Mouse (Mus musculus) hematopoietic stem cell, adult 5-6 weeks (primary cell): ENCODE measurements around the gene Sh3gl1. TPM values are rescaled to one million over a fixed set of nuclear protein-coding genes. Genes with fewer than 3 reads are reported as not detected.

Experiments used
- ATAC-seq, 2 experiments: fragments of 125-278 bp in 1 of 2; replicated peaks in 1 of 2; 2 replicates each; pipeline ENCODE4 v1.8.0; 2016 to 2017; ENCODE audit warnings: inconsistent platforms in 2 of 2, mild to moderate bottlenecking in 2 of 2, moderate number of reproducible peaks in 2 of 2, low read depth in 1 of 2, moderate TSS enrichment in 1 of 2; ENCODE audit not compliant: low FRiP score in 2 of 2, poor library complexity in 2 of 2, severe bottlenecking in 2 of 2, insufficient read depth in 1 of 2, low TSS enrichment in 1 of 2
- total RNA-seq: library from RNA; stranded (forward); fragments of 172-1452, 232-1000 nt; gene quantifications from 2 replicates; pipeline ENCODE4 v1.2.3, GENCODE M21; 2017

The Sh3gl1 gene
- total RNA-seq, 1 experiment from 2014 or later = 29.6 TPM

DNA sequence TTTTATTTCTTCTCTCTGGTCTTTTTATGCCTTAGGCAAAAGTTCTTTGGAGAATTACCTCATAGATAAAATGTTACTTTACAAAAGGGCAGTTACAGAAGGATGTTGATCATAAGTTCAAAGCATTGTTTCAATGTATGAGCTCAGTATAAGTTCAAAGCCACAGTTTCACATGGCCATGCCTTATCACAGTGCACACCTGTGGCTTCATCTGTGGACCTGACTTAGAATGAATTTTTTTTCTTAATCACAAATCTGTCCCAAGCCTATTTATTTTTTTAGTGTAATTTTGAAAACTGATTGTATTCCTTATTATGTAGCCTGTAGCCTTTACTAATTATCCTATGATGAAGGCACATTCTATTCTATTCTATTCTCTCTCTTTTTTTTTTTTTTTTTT is 18.5 kb upstream of the Sh3gl1 start:
- ATAC-seq = no peak

DNA sequence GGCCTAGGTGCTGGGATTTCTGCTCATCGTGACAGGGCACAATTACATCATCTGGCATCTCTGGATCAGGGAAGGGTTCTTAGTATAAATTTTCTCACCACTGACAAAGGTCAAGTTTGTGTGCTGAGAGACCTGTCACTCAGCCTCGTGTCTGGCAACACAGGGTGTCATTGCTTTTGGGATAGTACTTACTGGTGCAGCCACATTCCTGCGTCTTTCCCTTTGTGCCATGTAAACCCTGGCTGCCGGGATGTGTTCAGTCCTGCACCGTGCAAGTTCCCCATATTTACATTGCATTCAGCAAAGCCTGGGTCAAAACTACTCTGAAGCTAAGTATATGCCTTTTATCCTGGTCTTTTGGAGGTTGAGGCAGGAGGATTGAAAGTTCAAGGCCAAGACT is 14.9 kb upstream of the Sh3gl1 start:
- ATAC-seq = no peak

DNA sequence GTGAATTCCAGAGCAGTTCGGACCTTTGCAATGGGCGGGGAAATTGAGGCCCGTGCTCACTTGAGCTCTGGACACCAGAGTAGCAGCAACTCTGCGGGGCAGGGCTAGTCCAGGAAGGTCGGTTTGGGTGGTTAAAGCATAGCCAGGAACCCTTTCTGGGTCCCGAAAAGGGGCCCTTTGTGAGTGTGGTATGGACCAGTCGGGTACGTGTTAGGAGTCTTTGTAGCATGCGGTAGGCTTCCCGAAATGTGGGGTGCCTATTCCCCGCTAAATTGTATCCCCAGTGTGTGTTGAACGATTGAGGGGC is 4.4 kb upstream of the Sh3gl1 start:
- no peak for ATAC-seq

GRCm38 (mm10) chr17:56040030-56040856 is 3.8 kb upstream of the Sh3gl1 start, which contains the start of gene Chaf1a:
Gene Chaf1a (plus strand): TSS chr17:56040439.
- ATAC-seq = peak; percentile 59 to 78

DNA sequence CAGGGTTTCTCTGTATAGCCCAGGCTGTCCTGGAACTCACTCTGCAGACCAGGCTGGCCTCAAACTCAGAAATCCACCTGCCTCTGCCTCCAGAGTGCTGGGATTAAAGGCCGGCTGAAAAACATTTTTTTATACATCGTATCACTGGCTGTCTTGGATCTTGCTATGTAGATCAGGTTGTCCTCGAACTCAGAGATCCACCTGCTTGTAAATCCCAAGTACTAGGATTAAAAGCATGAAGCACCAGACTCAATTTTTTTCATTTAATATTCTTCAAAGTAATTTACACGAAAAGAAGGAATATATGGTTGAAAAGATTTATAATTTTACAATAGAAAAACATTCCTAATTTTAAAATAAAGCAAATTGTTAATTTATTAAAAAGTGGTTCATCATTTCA is 2.9 kb upstream of the Sh3gl1 start:
- no peak for ATAC-seq

DNA sequence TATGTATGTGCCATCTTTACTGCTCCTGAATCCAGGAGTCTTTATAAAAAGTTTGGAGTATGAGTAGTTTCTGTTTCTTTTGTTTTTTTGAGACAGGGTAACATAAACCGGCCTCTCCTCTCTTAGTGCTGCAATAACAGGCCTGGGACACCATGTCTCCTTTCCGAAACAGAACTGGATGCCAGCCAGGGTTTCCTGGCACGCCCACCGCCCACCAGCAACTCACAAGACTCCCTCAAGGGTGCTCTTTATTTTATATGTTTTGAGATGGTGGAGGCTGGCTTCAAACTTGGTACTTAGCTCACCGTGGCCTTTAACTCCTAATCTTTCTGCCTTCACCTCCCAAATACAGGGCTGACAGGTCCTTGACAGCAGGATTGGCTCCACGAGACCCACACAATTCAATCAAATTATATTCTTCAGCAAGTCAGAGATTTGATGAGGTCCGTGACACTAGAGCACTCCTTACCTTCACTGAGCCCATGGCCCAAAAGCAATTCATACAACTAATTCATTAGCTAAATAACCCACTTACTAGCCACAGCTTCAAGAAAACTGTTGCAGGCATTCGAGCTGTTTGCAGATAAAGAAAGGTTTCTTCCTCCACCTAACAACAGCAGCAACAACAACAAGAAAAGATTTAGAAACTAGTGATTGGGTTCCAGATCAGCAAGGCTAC is 2.3 kb upstream of the Sh3gl1 start:
- ATAC-seq = no peak

DNA sequence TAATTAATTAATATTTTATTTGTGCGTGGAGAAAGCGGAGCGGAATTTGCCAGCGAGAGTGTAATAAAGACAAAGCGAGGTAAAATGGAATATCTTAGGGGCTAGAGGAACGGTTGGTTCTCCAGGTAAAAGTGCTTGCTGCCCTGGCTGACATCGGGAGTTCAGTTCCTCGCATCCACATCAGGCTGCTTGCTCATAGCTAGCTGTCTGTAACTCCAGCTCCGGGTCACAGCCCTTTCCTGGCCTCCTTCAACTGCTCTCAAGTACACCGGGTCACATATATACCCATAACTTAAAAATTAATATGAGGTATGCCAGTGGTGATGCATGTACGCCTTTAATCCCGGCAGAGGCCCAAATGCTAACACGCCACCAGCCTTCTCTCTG is 459 bp upstream of the Sh3gl1 start:
- no peak for ATAC-seq

DNA sequence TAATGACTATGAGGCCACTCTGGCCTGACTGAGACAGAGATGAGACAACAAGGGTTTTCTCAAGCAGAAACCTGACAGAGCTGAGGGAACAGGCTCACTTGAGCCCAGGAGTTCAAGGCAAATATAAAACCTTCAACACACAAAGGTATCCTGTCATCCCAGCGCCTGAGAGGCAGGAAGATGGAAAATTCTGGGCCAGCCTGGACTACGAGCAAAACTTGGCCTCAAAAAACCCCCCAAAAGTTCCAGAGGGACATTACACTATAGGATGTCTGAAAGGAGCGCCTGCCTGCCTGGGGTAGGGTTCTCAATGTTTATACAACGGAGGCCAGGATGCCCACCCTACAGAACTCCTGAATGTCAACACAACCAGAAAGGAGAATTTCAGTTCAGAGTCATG is 1.2 kb downstream of the Sh3gl1 start:
- no peak for ATAC-seq

- no peak for ATAC-seq
These were observed 1.7 kb downstream of the Sh3gl1 start for GRCm38 (mm10) chr17:56034726-56035100.

DNA sequence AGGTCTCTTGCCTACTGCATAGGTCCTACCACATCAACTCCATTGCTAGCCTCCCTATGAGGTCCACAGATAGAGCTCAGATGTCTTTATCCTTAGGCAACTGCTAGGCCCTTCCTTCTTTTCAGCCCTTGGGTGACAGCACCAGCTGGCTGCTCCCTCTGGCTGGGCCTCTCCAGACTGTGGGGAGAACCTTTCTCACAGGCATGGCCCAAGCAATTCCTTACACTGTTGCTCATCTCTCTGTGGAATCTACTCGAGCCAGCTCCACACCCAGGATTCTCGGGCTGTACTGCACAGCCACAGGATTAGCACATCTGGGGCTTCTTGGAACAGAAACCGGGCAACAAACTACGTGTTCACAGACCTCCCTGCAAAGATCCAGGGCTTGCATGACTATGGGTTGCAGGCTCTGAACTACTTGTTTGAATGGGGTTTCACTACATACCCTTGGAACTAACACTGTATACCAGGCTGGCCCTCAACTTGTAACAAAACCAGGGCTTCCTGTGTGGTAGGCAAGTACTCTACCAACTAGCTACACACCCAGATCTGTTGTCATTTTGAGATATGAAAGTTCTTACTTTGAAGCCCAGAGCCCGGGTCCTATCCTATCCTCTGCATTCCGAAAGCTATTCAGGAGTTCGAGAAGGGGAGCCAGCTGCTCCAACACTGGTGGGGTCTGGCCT is 2.3 kb downstream of the Sh3gl1 start:
- ATAC-seq = no peak

- ATAC-seq = peak; percentile 29 to 33; a peak in 3 of 4 replicates
These were observed 3.6 kb downstream of the Sh3gl1 start for GRCm38 (mm10) chr17:56032831-56033230.

DNA sequence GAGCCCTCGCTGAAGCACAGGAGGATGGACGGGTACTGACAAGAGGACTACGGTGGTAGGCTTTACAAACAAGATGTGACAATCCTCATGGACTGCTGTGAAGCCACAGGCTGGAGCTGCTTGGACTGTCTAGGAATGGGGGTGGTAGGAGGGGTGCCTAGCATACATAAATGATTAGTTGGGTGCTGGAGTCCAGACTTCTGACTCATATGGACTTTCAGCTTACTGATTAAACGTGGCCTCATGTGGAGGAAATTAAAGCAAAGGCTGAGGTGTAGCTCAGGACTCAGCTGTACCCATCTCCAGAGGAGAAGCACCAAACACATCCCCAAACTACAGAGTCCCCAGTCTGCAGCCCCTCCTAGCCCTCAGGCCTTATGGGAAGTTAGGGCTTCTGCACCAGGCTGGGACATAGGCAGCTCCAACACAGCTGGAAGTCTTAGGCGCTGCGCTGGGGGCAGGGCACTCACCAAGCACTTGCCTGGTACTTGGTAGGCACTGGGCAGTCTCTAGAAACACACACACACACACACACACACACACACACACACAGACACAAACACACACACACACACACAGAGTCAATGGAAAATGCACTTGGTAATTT is 4.2 kb downstream of the Sh3gl1 start:
- ATAC-seq = no peak

DNA sequence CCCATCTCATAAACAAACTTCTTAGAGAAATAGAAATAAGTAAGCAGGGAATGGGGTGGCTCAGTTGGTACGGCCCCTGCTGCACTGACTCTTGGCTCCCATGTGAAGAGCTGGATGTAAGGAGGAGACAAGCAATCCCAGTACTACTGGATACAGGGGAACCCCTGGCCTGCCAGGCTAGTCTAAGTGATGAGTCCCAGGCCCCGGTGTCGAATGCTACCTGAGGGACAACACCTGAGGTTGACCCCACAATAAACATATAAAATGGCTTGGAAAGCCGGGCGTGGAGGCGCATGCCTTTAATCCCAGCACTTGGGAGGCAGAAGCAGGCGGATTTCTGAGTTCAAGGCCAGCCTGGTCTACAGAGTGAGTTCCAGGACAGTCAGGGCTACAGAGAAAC is 5.0 kb downstream of the Sh3gl1 start:
- ATAC-seq = no peak

GRCm38 (mm10) chr17:56030919-56031318 is 5.5 kb downstream of the Sh3gl1 start:
- ATAC-seq = peak; percentile 81 to 85

DNA sequence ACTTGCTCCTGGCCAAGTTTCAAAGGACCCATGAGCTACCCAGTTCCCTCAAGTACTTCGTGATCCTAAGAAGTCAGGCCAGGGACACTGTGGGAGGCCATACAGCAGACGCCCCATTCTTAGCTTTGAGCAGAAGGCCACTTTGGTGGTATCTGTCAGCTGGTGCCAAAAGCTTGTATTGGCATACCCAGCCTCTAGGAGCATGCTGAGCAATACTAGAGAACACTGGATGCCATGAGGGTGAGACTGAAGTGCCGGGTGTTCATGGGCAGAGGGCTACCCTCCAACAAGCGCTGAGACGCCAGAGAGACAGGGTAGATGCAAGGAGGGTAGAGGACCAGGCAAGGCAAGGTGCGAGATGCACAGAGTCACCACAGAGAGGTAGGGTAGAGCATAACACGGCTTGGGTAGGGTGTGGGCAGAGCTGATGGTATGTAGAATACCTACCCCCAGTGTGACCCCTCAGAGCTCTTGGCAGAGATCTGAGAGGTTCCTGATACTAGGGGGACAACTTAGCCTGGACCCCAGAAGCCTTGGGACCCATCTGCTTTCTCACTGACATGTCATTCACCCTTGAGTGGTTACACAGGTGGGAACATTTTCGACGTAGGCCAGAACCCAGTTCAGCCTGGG is 6.1 kb downstream of the Sh3gl1 start:
- ATAC-seq = peak in 1 of 2 experiments; percentile 9; a peak in 1 of 4 replicates

DNA sequence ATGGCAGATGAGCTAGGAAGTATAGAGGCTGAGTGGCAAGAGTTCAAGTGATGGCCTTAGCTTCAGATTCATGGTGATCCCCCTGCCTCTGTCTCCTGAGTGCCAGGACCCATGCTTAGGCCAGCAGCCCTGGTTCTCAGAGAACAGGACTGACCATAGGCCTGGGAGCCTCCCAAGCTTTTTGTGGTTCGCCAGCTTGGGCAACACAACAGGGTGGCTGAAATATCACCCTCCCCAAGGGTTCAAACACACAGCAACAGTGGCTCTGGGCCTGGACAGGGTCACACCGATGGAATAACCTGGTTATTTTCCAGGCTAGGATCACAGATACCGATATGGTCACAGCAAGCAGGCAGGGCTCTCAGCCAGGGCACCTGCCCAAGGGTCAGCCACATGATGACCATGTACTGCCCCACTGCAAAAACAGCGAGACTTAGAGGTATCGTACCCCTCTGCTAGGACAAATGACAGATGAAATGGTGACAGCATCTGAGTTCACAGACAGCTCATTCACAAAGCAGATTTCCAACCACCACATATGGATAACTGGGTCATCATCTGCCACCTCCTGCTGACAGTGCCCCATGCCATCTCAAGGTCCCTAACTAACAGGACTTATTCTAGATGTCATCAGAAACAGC is 8.5 kb downstream of the Sh3gl1 start:
- no peak for ATAC-seq

DNA sequence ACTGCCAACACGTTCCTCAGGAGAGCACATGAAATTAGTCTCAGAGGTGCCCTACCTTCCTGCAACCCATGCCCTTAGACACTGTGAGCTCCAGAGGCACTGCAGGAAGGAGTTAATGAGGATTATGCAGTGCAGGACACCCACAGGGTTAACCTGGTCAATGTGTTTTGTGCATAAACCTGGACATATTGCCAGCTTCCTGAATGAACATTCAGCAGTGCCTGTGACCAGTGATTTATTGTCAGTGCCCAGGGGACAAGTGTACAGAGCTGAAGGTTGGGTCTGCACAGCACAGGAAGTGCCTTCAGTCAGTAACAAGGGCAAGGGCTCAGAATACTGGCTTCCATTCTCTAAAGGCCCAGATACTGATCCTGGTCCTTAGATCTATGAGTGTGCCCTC is 9.6 kb downstream of the Sh3gl1 start:
- ATAC-seq = no peak
